Mouse (Mus musculus) embryonic stem cell, embryonic (primary cell): ENCODE data around the gene 1700013H16Rik.
"Not testable (repeated sequence)": the region's sequence is repeated elsewhere in the genome, so short reads cannot be mapped to it uniquely, and the experiment has no call there.

Experiments used
- CTCF ChIA-PET, 4 experiments: fragments of 300-600 bp in 2 of 4; fragments of 350-600 bp in 2 of 4; sonication (Branson Sonifier 250); formaldehyde crosslinking; loops; one replicate each; lab custom pipeline; 2022; ENCODE audit warnings: inconsistent platforms in 2 of 4; lab: Charles Lee
- POLR2A ChIA-PET, 4 experiments: fragments of 300-600 bp in 2 of 4; fragments of 350-600 bp in 2 of 4; sonication (Branson Sonifier 250); formaldehyde crosslinking; loops; one replicate each; lab custom pipeline; 2022; ENCODE audit warnings: antibody characterized with exemption in 4 of 4, inconsistent platforms in 1 of 4; lab: Charles Lee

Gene 1700013H16Rik

DNA sequence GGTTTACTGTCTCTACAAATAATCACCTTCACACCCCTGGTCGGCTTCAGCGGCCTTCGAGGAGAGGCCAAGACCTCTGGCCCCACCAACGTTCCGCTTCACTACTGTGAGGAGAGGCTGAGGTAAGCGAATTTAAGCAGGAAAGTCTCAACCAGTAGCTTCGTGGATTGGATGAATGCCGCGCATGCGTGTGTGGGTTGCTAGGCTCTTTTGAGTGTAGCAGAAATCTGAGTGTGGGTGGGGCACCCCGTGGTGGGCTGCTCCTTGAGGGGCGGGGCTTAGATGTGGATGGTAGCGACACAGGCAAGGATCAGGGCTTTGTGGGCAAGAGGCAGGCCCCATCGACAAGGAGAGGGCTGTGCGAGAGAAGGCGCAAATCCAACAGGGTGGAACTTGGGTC is at the start of gene 1700013H16Rik:
Gene 1700013H16Rik (minus strand): TSS at position 96 of the 400 bp plus-strand sequence.
- ChIA-PET POLR2A (no interaction called here), CTCF (no interaction called here)

DNA sequence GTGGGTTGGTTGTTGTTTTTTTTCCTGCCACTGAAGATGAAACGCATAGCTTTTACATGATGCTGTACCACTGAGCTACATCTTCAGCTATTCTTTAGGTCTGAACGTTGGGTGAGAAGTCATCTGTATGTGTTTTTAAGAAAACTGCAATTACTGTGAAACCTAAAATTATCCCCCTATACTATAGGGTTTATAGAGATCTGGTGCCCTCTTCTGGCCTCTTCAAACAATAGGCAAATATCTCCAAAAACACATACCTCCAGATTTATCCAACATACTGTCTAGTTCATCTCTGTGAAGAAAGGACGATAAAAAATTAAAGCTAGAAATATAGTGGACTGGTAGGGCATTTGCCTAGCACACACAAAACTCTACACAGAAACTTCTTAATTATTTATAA is 41.4 kb upstream of the 1700013H16Rik start:
- POLR2A ChIA-PET = no interaction called here
- CTCF ChIA-PET = no interaction called here

DNA sequence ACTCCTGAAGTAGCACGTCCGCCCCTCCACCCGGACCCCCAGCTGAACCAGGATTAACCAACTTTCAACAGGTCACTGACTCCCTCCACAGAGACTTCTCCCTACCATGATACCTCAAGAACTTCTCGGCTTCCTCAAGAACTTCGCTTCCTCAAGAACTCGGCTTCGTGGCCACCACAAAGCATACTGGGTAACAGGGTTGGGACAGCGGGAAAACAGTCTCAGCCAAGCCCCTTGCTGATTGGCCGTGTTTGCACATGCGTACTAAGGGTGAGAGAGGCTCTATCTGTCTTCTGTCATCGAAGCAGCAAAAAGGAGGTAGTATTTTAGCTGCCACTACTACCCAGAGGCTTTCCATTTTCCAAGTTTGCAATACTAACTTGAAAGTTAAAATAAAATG is 39.9 kb upstream of the 1700013H16Rik start, which contains the start of gene Xlr:
Gene Xlr (minus strand): TSS at position 188 of the 400 bp plus-strand sequence.
- POLR2A ChIA-PET = not testable (repeated sequence)

DNA sequence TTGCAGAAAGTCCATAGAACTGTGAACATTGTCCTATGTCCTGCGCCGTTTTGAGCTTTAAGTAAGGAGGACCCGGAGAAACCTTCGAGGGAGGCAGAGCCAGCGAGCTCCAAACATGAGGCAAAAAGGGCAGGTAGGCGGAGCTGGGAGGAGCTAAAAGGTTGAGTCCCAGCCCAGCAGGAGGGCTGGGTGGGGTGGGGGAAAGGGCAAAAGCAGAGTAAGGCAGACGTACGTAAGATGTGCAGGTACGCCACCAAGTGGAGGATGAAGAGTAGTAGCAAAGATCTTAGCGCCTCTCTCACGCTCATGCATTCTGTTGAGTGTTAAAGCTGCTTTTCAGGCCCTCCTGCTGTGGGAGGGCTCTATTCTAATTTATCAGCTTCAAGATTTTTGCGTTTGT is 18.6 kb upstream of the 1700013H16Rik start, which contains the start of gene Zfp36l3:
Gene Zfp36l3 (minus strand): TSS at position 119 of the 400 bp plus-strand sequence.
- ChIA-PET POLR2A (interaction anchor here in 1 of 4 experiments (0.6 kb wide), 1 partner anchor 462 kb away, joined by 3 read pairs; no protein-coding TSS in a partner anchor), CTCF (interaction anchor here in 2 of 4 experiments (1.4 to 2.3 kb wide), 2 partner anchors 166 kb away, joined by 4 to 7 read pairs; no protein-coding TSS in a partner anchor)

More for the DNA sequence above, 39.9 kb upstream of the 1700013H16Rik start, which contains the start of gene Xlr:
- CTCF ChIA-PET = not testable (repeated sequence)

DNA sequence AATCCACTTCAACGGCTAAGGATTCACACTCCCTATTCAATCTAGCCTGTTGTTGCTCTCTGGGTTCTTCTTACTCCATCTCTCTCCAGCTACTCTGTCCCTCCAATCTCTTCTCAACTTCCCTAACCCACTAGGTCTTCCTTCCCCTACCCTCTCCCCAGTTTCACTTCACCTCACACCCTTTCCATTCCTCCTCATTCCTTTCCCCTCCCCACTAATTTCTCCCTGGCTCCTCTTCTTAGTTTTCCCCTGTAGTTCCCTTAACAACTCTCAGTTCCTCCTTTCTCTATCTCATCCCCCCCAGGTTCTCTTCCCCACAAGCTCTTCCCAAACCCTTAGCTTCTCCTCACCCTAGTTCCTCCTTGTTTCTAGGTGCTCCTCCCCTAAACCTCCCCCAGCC is 4.8 kb downstream of the 1700013H16Rik start:
- POLR2A ChIA-PET = no interaction called here
- CTCF ChIA-PET = no interaction called here

DNA sequence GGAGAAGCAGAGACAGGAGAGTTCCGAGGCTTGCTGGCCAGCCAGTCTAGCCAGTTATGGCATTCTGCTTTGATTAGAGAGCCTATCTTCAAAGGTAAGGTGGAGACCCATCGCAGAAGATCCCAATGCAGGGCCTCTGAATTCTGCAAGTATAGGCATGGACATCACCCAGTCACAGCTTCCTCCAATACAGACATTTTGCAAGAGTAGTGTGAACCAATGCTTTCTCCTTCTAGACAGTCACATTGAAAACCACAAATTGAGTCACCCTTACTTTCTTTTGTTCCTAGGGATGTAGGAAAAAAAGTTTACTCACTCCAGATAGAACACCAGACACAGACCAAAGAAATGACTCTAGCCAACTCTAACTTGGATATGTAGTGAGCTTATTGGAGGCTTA is 28.7 kb downstream of the 1700013H16Rik start:
- CTCF ChIA-PET = interaction anchor here in 1 of 4 experiments (0.6 kb wide), 1 partner anchor 146 kb away, joined by 4 read pairs; no protein-coding TSS in a partner anchor
- POLR2A ChIA-PET = no interaction called here

DNA sequence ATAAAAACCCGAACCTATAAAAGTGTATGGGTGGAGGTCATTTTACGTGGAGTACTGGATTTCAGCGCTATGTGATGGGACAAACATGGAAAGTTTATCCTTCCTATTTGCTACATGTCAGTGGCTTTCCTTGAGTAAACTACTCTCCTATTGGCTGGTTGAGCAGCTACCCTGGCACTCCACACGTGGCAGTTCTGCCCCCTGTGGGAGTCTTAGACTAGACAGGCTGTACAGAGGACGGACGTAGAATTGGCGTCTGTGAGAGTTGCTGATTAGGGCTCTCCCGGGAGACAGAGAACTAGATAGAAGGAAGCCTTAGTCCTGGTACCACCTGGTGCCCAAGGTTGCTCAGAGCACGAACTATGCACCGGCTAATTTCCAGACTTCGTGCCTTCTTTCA is 33.0 kb downstream of the 1700013H16Rik start, which contains the start of gene 4930502E18Rik:
Gene 4930502E18Rik (plus strand): TSS at position 231 of the 400 bp plus-strand sequence.
- POLR2A ChIA-PET = no interaction called here
- CTCF ChIA-PET = no interaction called here

DNA sequence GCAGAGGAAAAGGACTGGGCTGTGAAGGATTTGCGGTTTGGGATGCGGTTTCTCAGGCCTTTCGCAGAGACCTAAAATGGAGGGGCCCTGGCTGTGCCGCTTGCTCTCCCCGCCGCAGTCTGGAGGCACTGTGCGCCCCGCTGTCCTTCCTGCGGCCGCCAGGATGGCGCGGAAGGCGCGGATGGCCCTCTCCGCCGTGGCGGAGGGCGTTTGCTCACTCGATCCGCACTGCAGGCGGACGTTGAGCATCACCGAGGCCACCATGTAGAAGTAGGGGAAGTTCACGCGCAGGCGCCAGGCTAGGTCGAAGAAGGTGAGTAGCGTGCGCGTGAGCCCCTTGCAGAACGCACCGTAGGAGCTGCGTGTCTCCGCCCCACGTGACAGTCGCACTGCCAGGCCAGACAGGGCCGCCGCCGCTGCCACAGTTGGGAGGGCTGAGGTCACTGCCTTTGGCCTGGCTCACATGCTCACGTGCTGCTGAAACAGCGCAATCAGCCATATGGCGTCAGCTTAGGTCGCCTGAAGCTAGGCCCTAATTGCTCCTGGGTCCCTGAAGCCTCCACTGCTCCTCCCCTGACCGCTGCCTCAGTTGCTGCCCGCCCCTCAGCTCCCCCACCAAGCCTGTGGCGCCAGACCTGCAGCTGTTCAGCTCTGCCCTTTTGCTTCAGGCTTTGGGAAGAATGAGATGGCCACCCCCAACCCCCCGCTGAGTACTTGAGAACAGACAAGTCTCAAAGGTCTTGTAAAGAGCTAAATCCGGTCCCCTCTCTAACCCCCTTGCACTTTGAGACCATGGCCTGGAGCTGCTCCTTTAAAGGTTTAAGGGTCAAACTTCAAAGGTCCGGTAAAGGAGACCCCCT is 41.1 kb downstream of the 1700013H16Rik start:
- ChIA-PET POLR2A (no interaction called here), CTCF (no interaction called here)

DNA sequence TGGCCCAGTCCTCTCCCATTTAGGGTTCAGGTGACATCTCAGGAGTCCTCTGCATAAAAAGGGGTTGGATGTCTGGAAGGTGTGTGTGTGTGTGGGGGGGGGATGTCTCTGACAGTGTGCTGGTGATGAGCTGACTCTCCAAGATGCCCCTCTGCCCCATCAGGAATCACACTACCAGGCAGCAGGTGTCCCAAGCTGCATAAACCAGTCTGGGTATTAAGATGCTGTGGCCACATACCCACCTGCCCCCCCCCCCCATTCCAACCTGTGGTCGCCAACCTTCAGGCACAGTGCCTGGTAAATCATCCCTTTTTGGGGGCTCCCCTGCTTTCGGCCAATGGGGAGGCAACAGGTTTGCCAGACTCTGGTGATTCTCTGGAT is 41.7 kb downstream of the 1700013H16Rik start:
- ChIA-PET POLR2A (no interaction called here), CTCF (no interaction called here)

DNA sequence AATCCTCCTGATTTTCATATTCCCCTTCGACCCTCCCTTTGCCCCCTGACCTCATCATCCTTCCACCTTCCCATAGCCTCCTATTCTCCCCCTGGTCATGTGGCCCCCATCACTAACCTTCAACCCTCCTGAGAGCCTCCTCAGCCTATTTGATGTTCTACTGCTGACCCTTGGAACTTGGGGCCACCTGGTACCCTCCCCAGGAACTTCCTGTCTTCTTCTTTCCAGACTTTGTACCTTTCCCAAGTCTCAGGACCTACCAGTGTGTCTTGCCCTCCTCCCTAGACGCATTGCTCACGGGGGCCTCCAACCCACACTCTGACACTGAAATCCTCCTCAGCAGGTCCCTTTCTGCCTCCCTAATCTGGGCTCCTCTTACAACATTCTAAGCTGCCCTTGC is 55.0 kb downstream of the 1700013H16Rik start:
- ChIA-PET CTCF (no interaction called here), POLR2A (no interaction called here)

DNA sequence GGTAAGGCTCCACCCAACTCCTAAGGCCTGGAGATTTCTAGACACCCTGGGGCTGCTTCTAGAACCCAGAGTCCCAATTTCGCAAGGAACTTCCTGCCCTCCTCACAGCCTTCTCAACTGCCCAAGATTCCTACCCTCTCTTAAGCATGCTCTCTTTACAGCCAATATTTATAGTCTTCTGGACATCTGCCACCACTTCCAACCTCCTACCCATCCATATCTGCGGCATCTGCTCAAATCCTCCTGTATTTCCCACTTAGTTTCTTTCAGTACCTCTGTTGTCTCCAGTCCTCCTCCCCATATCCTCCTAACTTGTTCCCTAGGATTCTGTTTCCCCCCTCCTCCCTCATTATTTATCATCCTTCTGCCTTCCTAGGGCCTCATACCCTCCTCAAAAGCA is 58.4 kb downstream of the 1700013H16Rik start:
- ChIA-PET CTCF (no interaction called here), POLR2A (no interaction called here)

DNA sequence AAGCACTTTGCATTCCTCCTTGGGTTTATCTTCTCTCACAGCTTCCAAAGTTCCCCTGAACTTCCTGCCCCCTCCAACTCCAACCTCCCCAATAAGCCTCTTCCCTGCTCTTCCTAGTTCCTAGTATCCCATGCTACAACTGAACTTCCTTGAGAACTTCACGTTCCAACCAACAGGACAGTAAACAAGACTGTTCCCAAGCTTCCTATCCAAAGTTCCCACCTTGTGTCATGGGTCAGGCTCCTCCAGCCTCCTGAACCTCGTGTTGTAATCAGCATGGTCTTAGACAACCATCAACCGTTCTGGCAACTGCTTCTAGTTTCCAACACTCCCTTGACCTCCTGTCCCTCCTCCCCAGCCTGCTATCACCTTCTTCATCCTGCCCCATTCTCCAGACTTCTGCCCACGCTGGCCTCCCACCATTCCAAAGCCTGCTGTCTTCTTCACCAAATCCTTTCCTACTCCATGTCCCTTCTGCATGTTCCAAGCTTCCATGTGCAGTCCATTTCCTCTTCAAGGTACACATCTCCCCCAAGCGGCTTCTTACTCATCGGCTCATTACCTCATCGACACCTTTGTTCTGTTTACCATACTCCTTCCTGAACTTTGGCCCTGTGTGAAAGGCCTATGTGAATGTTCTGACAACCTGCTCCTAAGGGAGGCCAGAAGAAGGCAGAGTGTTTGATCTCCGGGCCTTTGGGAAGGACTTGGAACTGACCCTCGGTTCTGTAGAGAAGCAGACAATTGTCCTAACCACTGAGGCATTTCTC is 63.4 kb downstream of the 1700013H16Rik start:
- ChIA-PET CTCF (no interaction called here), POLR2A (no interaction called here)

DNA sequence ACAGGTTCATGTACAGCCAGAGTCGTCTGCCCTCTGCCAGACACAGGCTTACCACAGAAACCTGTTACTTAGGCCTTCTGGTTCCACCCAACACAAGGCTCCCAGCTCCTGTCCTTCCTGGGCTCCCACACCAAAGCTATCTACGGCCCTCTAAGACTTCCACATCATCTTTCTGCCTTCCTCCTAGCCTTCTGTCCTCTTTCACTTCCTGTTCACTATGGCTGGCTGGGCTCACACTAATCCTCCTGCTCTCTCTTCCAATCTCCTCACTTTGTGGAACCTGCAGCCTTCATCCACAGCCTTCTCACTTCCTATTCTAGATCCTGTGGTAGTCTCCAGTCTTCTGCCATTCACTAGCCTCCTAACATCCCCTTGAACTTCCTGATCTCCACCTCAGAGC is 64.5 kb downstream of the 1700013H16Rik start:
- ChIA-PET CTCF (no interaction called here), POLR2A (no interaction called here)
